Mouse (Mus musculus) gastrocnemius, postnatal 14 days (tissue): ENCODE measurements around the gene Prrt1. TPM values are rescaled to one million over a fixed set of nuclear protein-coding genes. Genes with fewer than 3 reads are reported as not detected.

Experiments used
- DNase-seq: peaks from one replicate; pipeline ENCODE4 v3.0.0; 2021; ENCODE audit warnings: mixed read lengths
- intact Hi-C: fragments of 180-260 bp; cut with DNase I; formaldehyde crosslinking; loops from one replicate; pipeline ENCODE4 v1.15.1; 2025; ENCODE audit warnings: low total_unique reads
- total RNA-seq, 2 experiments: library from RNA; stranded (reverse); gene quantifications; 2 replicates each; pipeline ENCODE4 v1.2.3; 2021

Gene Prrt1
- total RNA-seq, 2 experiments from 2014 or later = 0.27 to 0.47 TPM

DNA sequence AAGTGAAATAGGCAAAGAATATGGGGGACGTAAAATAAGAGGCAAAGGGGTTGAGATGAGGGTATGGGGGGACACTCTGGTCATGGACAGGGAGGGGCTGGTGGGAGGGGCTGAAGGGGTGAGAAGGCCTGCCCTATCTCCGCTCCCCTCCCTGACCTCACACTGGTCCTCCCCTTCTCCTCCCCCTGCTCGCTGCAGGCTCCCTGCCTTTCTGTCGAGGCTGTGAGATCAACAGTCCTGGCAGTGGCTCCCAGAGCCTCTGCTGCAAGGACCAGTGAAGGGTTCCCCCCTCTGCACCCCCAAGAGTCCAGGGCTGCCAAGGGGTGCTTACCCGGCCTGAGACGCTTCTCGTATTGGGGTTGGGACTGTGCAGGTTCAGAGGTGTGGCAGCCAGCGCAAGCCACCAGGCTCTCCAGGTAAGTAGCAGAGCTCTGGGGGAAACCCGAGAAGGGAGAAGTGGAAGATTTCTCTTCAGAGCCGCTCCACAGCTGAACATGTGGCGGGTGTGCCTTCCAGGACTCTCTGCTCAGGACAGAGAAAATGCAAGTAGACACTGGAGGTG lies 31.0 kb downstream of the Prrt1 start:
- peak; percentile 68 for DNase-seq
- intact Hi-C loops = no loop called here

DNA sequence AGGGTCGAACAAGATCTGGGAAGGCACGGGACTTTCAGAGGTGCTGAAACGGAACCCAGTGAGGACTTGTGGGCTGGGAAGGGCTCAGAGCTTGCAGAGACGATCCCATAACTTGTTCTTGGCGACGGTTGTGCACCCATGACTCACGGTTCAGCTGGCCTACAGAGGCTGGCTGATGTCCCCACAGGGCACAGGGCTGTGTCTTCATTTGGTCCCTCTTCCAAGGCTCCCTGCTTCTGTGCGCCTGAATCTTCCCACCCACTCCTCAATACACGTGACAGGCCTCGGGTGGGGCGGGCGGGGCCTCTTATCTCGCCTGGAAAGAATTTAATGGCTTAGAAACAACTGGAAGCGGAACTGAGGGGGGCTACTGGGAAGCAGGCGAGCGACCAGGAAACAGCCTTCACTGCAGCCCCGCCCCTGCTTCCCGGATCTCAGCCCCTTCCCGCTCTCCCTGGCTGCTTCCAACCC lies 31.8 kb downstream of the Prrt1 start:
- DNase-seq = peak; percentile 63
- intact Hi-C loops = no loop called here

DNA sequence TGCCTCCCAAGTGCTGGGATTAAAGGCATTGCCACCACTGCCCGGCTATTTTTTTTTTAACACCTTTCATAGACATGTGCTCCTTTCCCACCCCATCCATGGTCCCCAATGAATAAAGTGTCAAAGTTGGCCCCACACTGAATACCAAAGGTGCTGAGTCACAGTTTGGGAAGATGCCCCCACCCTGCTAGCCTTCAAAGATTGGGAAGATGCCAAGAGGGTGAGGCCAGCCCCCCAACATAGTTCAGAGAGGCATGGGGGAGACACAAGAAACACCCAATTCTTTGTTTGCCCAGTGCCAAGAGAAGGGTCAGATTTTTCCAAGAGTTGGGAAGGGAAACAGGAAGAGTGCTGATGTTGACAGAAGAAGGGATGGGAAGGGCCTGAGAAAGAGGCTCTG lies 33.1 kb downstream of the Prrt1 start:
- intact Hi-C loops = no loop called here
- DNase-seq = no peak

DNA sequence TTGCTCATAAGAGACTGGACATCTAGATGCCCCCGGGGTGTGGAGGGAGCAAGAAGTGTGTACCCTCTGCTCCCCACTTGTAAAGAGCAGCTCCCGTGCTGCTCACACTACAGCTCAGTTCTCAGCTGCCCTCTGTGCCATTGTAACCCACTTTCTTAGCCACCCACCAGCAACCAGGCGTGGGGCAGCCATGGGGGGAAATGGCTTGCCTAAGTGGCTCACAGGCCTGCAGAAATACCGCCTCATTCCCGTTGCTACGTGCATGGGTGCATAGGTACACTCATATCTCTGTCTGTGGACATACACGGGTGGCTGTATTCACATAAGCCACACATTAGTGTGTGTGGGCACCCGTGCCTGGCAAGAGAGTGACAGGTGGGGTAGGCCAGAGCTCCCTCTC lies 33.6 kb downstream of the Prrt1 start:
- intact Hi-C loops = no loop called here
- no peak for DNase-seq

DNA sequence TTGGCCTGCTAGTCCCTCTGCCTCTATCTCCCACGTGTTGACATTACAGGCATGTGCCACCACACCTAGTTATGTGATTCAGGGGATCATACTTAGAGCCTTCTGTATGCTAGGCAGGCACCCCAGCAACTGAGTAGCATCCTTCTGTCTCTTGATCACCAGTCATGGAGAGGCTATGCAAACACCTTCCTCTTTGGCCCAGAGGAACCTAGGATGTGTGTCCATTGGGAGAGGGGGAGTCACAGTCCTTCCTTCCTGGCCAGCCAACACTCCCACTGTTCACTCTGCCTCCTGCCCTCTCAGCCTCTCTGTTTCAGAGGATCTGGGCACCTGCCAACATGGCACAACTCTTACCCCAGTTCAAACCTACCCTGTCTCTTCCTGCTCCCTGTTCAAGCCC lies 34.2 kb downstream of the Prrt1 start:
- DNase-seq = no peak
- intact Hi-C loops = no loop called here

DNA sequence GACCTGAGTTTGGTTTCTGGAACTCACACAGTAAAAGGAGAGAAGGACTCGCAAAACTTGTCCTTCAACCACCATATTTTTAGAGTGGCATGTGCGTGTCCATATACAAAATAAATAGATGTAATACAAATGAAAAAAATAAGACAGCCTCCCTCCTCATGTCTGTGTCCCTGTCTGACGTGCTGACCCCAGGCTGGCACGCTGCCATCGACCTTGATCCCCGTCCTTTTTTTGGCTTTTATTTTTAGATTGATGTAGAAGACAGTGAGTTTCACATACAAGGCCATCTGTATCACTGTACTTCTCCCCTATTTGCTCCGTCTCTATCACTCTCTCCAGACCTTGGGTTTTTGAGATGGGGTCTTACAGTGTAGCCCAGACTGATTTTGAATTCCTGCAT lies 35.1 kb downstream of the Prrt1 start:
- intact Hi-C loops = no loop called here
- no peak for DNase-seq

DNA sequence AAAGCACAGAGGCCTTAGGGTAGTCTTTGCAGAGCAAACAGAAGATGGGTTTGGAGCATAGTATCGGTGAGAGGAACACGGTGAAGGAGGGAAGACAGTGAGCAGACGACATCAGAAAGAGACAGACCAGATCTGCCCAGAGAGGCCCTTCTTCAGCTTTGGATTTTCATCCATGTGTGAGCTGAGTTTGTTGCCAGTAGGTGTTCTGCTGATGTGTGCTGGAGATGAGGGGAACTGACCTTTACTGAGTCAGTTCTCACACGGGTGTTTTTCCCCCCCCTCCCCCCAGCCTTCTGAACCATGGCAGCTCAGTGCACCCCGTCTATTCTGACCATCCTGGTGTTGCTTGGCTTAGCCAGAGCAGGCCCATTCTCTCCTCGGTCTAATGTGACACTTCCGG lies 40.9 kb downstream of the Prrt1 start, which contains the start of gene Tnxb:
Tnxb (plus strand) TSS at position 301 of the 400 bp plus-strand sequence.
- no peak for DNase-seq
- intact Hi-C loops = no loop called here

DNA sequence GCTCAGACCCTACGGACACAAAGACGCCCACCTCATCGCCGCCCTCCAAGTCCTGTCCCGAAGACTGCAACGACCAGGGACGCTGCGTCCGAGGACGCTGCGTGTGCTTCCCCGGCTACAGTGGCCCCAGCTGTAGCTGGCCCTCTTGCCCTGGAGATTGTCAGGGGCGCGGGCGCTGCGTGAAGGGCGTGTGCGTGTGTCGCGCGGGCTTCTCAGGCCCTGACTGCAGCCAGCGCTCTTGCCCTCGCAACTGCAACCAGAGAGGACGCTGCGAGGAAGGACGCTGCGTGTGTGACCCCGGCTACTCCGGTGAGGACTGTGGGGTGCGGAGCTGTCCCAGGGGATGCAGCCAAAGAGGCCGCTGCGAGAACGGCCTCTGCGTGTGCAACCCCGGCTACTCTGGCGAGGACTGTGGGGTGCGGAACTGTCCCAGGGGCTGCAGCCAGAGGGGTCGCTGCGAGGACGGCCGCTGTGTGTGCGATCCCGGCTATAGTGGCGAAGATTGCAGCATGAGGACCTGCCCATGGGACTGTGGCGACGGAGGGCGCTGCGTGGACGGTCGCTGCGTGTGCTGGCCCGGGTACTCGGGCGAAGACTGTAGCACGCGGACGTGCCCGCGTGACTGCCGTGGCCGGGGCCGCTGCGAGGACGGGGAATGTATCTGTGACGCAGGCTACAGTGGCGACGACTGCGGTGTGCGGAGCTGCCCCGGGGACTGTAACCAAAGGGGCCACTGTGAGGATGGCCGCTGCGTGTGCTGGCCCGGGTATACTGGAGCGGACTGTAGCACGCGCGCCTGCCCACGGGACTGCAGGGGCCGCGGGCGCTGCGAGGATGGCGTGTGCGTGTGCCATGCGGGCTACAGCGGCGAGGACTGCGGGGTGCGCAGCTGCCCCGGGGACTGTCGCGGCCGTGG lies 42.1 kb downstream of the Prrt1 start:
- intact Hi-C loops = no loop called here
- no peak for DNase-seq

DNA sequence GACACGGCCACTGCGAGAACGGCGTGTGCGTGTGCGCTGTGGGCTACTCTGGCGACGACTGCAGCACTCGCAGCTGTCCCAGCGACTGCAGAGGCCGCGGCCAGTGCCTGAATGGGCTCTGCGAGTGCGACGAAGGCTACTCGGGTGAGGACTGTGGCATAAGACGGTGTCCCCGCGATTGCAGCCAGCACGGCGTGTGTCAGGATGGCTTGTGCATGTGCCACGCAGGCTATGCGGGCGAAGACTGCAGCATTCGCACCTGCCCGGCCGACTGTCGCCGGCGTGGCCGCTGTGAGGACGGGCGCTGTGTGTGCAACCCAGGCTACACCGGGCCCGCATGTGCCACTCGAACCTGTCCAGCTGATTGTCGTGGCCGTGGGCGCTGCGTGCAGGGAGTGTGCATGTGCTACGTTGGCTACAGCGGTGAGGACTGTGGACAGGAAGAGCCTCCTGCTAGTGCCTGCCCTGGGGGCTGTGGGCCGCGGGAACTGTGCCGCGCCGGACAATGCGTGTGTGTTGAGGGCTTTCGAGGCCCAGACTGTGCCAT lies 43.0 kb downstream of the Prrt1 start:
- no peak for DNase-seq
- intact Hi-C loops = no loop called here

DNA sequence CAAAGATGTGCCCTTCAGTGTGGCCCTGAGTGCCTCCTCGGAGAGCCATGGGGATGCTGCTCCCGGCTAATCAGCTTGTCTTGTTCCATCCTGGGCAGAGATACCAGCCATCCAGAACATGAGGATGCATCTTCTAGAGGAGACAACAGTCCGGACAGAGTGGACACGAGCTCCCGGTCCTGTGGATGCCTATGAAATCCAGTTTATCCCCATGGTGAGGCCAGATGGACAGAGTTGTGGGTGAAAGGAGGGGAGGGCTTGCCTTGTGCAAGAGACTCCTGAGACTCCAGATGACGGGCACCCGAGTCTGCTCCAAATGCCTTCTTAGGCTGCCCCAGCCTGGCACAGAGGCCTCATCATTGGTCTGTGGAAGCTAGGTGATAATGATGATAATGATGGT lies 43.8 kb downstream of the Prrt1 start:
- intact Hi-C loops = no loop called here
- DNase-seq = no peak

DNA sequence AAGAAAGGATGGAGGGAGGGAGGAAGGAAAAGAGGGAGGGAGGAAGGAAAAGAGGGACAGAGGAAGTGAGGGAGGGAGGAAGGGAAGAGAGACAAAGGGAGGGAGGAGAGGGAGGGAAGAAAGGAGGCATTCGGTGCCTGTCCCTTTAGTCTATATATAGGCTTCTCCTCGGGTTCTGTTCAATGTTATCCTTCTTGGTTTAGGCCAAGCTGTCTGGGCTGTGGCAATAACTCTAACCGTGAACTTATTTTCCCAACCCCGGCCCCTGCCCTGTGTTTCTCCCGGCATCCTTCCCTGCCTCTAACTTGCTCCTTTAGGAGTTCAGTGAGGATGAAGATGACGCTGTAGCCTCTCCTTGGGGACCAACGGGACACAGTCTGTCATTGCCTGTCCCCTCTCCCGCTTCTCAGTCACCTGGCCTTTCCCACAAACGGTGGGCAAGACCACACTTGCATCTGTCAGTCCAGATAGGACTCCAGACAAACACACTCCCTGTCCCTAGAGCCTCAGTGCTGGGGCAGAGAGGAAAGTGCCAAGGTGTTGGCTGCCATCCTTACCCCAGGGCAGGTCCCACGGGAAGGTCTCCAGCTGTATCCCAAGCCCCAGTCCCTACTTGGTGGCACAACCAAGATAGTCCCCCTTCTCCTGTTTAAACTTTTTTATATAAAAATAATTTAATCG lies 45.3 kb downstream of the Prrt1 start:
- intact Hi-C loops = no loop called here
- DNase-seq = no peak

DNA sequence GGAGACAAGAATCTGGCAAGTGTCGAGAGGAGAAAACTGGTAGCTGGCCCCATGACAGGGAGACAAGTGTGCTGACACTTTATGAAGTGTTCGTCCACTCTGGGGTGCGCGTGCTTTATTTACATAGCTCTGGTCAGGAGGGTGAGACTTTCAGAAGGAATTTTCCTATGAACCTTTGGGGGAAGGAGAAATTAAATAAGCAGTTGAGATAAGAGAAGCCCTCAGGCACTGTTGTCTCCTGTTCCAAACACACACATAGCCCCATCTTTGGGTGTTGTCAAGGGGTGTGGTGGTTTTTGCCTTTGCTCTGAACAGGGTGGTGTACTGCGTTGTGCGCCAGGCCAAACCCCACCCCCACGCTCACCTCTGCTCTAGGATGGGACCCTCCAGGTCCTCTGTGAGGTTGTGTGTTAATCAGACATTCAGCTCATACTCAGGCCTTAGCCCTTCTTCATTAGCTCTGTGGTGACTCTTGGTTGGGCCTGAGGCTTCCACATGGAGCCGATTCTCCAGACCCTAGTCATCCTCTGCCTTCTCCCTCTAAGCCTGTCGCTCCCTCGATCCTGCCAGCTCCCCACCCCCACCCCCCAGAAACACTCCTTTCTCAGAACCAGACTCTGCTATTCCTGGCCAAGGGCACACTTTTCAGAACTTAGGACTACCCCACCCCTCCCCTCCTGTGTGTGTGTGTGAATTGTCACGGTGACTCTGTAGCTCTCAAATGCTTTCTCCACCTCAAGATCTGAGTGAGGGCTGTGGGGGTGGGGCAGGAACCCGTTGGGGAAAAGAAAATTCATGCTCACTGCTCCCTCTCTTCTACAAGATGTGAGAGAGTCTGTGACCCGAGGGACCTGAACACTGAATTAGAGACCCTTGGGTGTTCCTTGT lies 46.1 kb downstream of the Prrt1 start:
- no peak for DNase-seq

DNA sequence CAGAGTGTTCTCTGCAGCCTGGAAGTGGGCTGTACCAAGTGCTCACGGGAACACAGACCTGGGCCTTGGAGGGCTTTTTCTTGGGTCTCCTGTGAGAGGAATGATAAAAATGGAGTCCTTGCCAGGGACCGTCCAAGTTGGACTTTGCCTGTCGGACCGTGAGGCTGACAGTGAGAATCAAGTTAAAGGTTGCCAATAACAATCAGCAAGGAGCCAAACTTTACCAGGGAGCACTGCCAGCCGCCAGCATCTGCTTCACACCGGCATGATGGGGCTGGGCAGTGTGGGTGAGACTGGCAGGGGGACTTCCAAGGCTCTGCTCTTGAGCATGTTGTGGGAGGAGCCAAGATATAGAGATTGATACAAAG lies 46.7 kb downstream of the Prrt1 start:
- no peak for DNase-seq
- intact Hi-C loops = no loop called here

More for the DNA sequence above, 46.1 kb downstream of the Prrt1 start:
- intact Hi-C loops = no loop called here

DNA sequence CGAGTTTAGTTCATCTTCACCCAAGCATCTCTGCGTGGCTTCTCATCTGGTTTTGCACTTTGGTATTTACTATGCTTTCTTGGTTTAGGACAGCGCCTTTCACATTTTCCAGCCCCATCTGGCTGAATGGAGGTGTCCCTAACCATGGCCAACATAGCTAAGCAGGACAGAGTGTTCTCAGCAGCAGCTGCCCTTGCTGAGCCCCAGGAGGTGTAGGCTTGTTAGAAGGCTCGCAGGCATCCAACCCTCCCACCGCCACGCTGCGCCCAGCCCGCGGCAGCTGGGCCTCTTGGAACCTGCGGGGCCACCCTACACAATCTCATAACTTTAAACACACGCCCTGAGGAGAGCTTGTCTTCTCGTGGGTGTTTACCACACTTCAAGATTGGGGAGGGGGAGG lies 47.3 kb downstream of the Prrt1 start:
- no peak for DNase-seq
- intact Hi-C loops = no loop called here

DNA sequence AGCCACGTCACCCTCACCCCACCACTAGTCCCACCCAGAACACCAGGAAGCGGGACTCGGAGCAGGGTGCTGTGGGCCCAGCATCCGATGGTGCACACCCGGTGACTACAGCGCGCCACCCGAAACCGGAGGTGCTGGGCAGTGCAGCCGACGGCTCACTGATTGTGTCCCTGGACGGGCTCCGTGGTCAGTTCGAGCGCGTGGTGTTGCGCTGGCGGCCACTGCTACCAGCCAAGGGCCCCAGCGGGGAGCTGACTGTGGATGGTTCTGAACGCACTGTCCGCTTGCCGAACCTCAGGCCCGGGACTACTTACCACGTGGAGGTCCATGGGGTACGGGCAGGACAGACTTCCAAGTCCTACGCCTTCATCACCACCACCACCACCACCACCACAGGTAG lies 50.9 kb downstream of the Prrt1 start:
- no peak for DNase-seq
- intact Hi-C loops = no loop called here

DNA sequence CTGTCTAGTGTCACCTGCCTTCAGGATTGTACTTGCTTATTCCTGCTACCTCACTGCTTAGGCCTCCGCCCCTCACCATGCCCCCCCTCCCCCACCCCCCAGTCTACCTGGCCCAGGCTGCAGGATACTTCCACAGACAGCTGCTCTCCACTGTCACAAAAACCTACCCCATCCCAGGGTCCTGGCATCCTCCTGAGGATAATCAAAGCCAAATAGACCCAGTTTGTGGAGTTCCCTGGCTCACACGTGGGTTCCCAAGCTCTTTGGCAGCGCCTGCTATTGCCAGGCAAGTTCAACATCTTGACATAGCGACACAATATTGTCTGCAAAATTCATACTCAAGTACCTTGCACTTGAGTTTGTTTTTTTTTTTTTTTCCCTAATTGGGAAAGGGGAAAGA lies 51.3 kb downstream of the Prrt1 start:
- no peak for DNase-seq
- intact Hi-C loops = no loop called here

DNA sequence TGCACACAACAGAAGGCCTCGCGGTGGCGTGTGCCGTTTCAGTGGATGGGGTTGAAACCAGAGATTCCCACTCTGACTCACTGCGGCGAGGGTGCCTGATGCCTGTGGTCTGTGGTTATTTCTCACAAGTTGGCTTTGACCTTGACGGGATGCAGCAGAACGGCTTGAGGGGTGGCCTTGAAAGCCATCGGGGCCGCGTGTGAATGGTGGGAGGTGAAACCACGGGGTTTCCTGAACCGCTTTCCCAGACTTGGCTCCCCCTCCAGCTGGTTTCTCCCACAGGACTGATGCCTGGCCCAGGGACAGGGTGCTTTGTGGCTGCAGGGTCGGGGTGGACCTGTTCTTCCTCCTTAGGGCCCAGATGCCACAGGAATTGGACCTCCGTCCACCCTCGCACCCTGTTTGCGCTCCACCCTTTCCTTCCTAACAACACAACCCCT lies 51.8 kb downstream of the Prrt1 start:
- intact Hi-C loops = no loop called here
- no peak for DNase-seq

DNA sequence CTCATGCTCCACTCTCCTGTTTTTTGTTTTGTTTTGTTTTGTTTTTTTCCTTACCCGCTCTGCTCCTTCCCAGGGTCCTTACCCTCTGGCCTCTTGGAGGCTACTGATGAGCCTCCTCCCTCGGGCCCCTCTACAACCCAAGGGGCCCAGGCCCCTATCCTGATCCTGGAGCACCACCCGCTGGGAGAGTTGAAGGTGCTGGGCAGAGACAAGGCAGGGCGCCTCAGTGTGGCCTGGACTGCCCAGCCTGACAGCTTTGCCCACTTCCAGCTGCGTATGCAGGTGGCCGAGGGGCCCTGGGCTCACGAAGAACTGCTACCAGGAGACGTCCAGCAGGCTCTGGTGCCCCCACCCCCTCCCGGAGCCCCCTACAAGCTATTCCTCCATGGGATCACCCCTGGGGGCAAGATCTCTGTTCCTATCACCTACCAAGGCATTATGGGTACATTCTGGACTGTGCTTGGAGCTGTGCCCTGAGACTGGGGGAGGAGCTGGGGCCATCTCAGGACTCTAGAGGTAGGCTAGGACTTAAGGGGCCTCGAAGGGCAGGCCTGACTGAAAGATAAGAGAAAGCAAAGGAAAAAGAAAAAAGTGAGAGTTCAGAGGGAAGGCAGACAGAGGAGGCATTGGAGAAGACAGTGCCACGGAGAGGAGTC lies 52.7 kb downstream of the Prrt1 start:
- intact Hi-C loops = no loop called here
- no peak for DNase-seq
